Mouse (Mus musculus) embryo, embryonic 11 days (tissue): Measurements from ENCODE around the gene Vmn2r5.
"Not testable (repeated sequence)": the region's sequence is repeated elsewhere in the genome, so short reads cannot be mapped to it uniquely, and the experiment has no call there.

Experiments used
- DNase-seq: peaks from one replicate; pipeline ENCODE4 v3.0.0-alpha.2; 2015

The Vmn2r5 gene

GRCm38 (mm10) chr3:64509742-64510141 is at the start of gene Vmn2r5:
TSS of gene Vmn2r5 (minus strand) at chr3:64509842.
- DNase-seq, result not testable (repeated sequence)

- not testable (repeated sequence) for DNase-seq
Observed at GRCm38 (mm10) chr3:64523585-64523984, 13.9 kb upstream of the Vmn2r5 start.
